Mouse (Mus musculus) heart, embryonic 15.5 days (tissue): ENCODE results near the gene Chmp6. TPM values are rescaled to one million over a fixed set of nuclear protein-coding genes. Genes with fewer than 3 reads are reported as not detected.

ENCODE experiments used
- ATAC-seq: fragments of 200-750 bp; cut with Nextera tagmentation; replicated peaks from 2 replicates; pipeline ENCODE4 v1.8.0; 2017; ENCODE audit warnings: low read depth, moderate TSS enrichment; ENCODE audit not compliant: insufficient number of reproducible peaks, insufficient read depth, low FRiP score
- H3K27ac ChIP-seq: fragments of 300-500 bp; sonication (generic); 2 replicates; pipeline ENCODE4 v1.5.1; 2015; ENCODE audit warnings: mild to moderate bottlenecking, inconsistent platforms
- H3K27me3 ChIP-seq: fragments of 300-500 bp; sonication (generic); 2 replicates; pipeline ENCODE4 v1.6.1; 2015; ENCODE audit warnings: inconsistent platforms
- H3K36me3 ChIP-seq: fragments of 300-500 bp; sonication (generic); 2 replicates; pipeline ENCODE4 v1.6.1; 2015; ENCODE audit warnings: mild to moderate bottlenecking, inconsistent platforms
- H3K4me1 ChIP-seq: fragments of 300-500 bp; sonication (generic); replicated peaks from 2 replicates; pipeline ENCODE4 v1.6.1; 2015; ENCODE audit warnings: inconsistent platforms
- H3K4me2 ChIP-seq: fragments of 300-500 bp; sonication (generic); 2 replicates; pipeline ENCODE4 v1.6.1; 2015; ENCODE audit warnings: inconsistent platforms, mild to moderate bottlenecking, moderate library complexity
- H3K4me3 ChIP-seq: fragments of 300-500 bp; sonication (generic); 2 replicates; pipeline ENCODE4 v1.5.1; 2015; ENCODE audit warnings: mild to moderate bottlenecking, inconsistent platforms
- H3K9ac ChIP-seq: fragments of 300-500 bp; sonication (generic); 2 replicates; pipeline ENCODE4 v1.6.1; 2015; ENCODE audit warnings: mild to moderate bottlenecking, inconsistent platforms
- H3K9me3 ChIP-seq: fragments of 300-500 bp; sonication (generic); replicated peaks from 2 replicates; pipeline ENCODE4 v1.6.1; 2016; ENCODE audit warnings: inconsistent platforms
- WGBS: fragments of 180-500 bp; shearing (Covaris S2); methylation state at CpG from one replicate; pipeline ENCODE4 v1.1.7; 2015; ENCODE audit warnings: mixed read lengths; 5-methylcytosine and 5-hydroxymethylcytosine counted together
- polyA plus RNA-seq: library from polyadenylated mRNA; unstranded; fragments of >200 nt; fragmentation: Nextera tagmentation; extraction: Ambion mirVana; gene quantifications from 2 replicates; pipeline ENCODE4 v1.2.1, GENCODE M21; 2015

Gene Chmp6
- polyA plus RNA-seq, 1 experiment from 2014 or later: 57.3 TPM

DNA sequence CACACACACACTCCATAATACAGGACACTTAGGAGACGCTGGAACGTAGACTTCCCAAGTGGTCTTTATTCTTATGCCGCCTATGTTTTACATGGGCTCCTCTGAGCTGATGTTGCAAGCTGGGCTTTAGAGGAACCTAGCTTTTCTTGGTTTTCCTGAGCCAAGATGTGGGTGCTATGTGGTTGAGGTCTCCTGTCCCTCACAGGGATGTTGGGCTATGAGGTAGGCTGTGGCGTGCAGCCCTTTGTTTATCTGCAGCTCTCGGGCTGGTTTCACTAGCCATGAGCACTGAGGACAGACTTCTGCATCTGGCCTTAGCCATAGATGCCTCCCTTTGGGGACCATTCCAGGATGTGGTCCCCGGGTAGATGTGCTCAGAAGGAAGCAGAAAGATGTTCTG, 47.4 kb downstream of the Chmp6 start:
- Histone ChIP-seq H3K36me3 (no peaks in the 10 kb centered on the region), H3K4me2 (no peak overlapping the region), H3K4me1 (peaks cover 11% of the 10 kb centered on the region), H3K9ac (no peak overlapping the region), H3K27ac (no peak overlapping the region), H3K9me3 (no peaks in the 10 kb centered on the region), H3K27me3 (no peaks in the 10 kb centered on the region), H3K4me3 (no peak overlapping the region)
- no peak for ATAC-seq
- 78% methylated on average over 6 of the region's 6 CpGs for WGBS

- Histone ChIP-seq H3K9ac (no peak overlapping the region), H3K36me3 (0 out of 2 replicates have a peak, but pooled peaks cover 4% of the 10 kb centered on the region), H3K27ac (no peak overlapping the region), H3K4me2 (no peak overlapping the region), H3K27me3 (no peaks in the 10 kb centered on the region), H3K9me3 (no peaks in the 10 kb centered on the region), H3K4me3 (no peak overlapping the region), H3K4me1 (peaks cover 3% of the 10 kb centered on the region; the same call in 1 of the 2 replicates)
- no peak for ATAC-seq
- WGBS: 65% methylated on average over 3 of the region's 3 CpGs
These were observed 48.3 kb downstream of the Chmp6 start for GRCm38 (mm10) chr11:119961511-119961910.

DNA sequence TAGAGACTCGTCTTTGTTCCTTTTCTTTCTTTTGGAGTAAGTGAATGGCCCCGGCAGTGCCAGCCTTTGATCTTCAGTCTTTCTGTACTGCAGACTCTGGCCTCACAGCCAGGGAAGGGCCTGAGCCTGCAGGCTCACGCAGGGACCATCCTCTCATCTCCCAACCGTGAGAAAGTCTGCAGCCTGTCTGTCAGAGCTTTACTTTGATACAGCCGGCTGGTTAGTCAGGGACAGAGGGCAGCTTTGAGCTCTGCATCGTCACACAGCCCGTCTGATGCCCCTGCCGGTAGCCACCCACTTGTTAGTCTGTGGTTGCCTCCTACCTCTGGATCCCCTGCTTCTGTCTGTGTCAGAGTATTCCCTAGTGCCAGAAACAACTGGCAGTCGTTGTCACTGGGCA, 51.8 kb downstream of the Chmp6 start:
- no peaks in the 10 kb centered on the region for H3K4me1 ChIP-seq
- no peak overlapping the region for H3K27ac ChIP-seq
- 34% methylated on average over 9 of the region's 9 CpGs for WGBS
- ATAC-seq: no peak
- no peak overlapping the region for H3K4me3 ChIP-seq
- H3K4me2 ChIP-seq: no peak overlapping the region
- no peaks in the 10 kb centered on the region for H3K27me3 ChIP-seq
- H3K36me3 ChIP-seq: 0 out of 2 replicates have a peak, but pooled peaks cover 4% of the 10 kb centered on the region
- H3K9me3 ChIP-seq: no peaks in the 10 kb centered on the region
- no peak overlapping the region for H3K9ac ChIP-seq

DNA sequence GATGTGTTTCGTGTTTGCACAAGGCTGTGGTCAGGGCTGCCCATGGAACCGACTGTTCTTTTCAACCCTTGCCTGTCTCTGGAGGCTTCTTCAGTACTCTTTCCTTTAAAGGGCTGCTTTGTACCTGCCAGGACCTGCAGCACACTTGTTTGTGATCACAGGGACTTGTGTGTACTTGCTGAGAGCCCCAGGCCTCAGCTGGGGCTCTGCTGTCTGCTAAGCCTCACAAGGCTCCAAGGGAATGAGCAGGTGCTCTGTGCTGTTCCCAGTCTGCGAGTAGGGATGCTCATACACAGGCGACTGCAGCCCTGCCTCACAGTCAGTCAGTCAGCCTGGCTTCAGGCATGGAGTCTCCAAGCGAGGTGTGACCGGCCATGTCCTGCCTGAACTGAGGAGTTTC, 53.1 kb downstream of the Chmp6 start:
- no peaks in the 10 kb centered on the region for H3K27me3 ChIP-seq
- no peak overlapping the region for H3K4me3 ChIP-seq
- no peak overlapping the region for H3K9ac ChIP-seq
- no peak for ATAC-seq
- H3K36me3 ChIP-seq: 0 out of 2 replicates have a peak, but pooled peaks cover 4% of the 10 kb centered on the region
- no peak overlapping the region for H3K27ac ChIP-seq
- 79% methylated on average over 6 of the region's 6 CpGs for WGBS
- H3K4me2 ChIP-seq: no peak overlapping the region
- no peaks in the 10 kb centered on the region for H3K9me3 ChIP-seq
- no peaks in the 10 kb centered on the region for H3K4me1 ChIP-seq

- Histone ChIP-seq H3K9ac (no peak overlapping the region), H3K4me1 (no peaks in the 10 kb centered on the region), H3K36me3 (0 out of 2 replicates have a peak, but pooled peaks cover 4% of the 10 kb centered on the region), H3K9me3 (no peaks in the 10 kb centered on the region), H3K27ac (no peak overlapping the region), H3K4me2 (no peak overlapping the region), H3K27me3 (no peaks in the 10 kb centered on the region), H3K4me3 (no peak overlapping the region)
- 82% methylated on average over 8 of the region's 8 CpGs for WGBS
- no peak for ATAC-seq
These were observed 54.2 kb downstream of the Chmp6 start for GRCm38 (mm10) chr11:119967401-119967800.

DNA sequence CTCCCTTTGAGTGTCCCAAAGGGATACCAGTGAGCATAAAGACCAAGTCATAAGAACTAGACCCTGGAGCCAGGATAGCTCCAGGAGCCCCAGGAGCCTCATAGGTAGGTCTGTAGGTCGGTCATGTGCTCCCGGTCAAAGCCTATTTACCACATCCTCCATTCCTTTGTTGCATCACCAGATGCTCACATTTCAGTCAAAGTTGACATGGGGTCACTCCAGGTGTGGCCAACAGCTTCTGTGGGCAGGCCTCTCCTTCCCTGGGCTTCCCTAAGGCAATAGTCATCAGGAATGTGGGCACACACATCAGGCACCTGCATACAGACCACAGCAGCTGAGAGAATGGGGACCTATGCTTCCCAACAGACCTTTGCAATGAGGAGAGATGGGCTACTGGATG, 54.7 kb downstream of the Chmp6 start:
- 0 out of 2 replicates have a peak, but pooled peaks cover 4% of the 10 kb centered on the region for H3K36me3 ChIP-seq
- no peaks in the 10 kb centered on the region for H3K9me3 ChIP-seq
- H3K9ac ChIP-seq: no peak overlapping the region
- WGBS: 92% methylated on average over 2 of the region's 2 CpGs
- H3K4me3 ChIP-seq: no peak overlapping the region
- no peak overlapping the region for H3K4me2 ChIP-seq
- no peaks in the 10 kb centered on the region for H3K27me3 ChIP-seq
- H3K27ac ChIP-seq: no peak overlapping the region
- H3K4me1 ChIP-seq: no peaks in the 10 kb centered on the region
- ATAC-seq: no peak

Other genes with a start within 250 kb of the Chmp6 start
- 11.0 and 16.3 TPM in 2 replicates for gene Baiap2, start 29.3 kb downstream of the Chmp6 start, polyA plus RNA-seq
- 0.68 and 2.5 TPM in 2 replicates for gene Aatk, start 133.7 kb downstream of the Chmp6 start, polyA plus RNA-seq
- 9.9 and 16.5 TPM in 2 replicates for gene Cep131, start 173.4 kb downstream of the Chmp6 start, polyA plus RNA-seq
- gene Tepsin, start 185.3 kb downstream of the Chmp6 start, polyA plus RNA-seq: 13.2 and 17.0 TPM in 2 replicates
- 80.9 and 84.1 TPM in 2 replicates for gene Ndufaf8, start 185.5 kb downstream of the Chmp6 start, polyA plus RNA-seq
- gene Slc38a10, start 237.9 kb downstream of the Chmp6 start, polyA plus RNA-seq: 77.5 and 91.4 TPM in 2 replicates